Mouse (Mus musculus): ENCODE results near the gene Atp6v0e2.

Atp6v0e2 gene

DNA sequence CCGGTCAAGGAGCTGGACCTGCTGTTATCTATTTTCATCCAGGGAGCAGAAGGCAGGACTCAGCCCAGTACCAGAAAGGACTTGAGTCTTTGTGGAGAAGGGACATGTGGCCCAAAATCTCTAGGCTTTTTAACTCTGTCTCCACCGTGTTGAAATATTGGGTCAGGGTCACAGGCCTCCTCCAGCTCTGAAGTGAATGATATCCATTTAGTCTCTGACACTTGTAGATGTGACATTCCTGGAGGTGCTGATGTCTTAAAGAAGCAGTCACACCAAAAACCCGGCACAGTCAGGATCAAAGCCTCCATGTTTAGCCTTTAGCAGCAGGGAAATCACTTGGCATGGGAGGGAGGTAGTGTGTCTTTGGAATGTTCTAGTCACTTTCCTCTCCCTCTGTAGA is 3.3 kb downstream of the Atp6v0e2 start:
- DNase-seq = no peak

DNA sequence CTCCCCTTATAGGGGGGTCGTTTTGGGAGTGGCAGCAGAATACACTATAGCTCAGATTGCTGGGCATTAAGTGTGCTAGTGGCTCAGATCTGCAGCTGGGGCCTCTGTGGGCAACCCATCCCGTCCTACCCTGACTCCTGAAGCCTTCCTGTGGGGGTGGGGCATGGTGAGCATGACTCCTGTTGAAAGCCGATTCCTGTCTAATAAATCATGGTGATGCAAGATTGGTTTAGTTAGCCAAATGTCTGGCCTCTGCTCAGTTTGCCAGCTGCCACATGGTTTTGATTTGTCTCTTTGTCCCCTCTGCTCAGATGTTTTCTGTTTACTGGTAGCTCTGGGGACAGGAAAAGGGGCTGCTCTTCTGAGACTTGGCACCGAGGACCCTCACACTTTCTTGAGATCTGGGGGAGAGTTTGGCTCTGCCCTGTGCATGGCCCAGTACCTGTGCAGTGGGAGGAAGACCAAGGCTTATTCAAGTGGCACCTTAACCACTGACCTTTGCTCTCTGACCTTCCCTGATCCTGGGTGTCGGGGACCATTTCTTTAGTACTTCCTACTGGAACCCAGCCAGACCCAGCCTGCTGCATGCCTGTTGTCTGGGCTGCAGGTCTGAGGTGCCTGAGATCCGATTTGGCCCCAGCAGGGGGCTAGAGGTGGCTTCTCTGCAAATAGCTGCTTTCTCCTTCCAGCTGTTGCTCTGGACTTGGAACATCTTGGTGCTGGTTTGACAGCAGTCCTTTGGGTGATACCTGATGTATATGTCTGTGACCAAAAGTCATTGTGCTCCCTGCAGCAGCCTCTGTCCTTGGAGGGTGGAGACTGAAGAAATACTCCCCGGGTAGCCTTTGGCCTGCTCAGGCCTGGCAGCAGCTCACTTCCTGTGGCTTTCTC is 4.4 kb downstream of the Atp6v0e2 start:
- DNase-seq = no peak

- DNase-seq = no peak
Observed at GRCm38 (mm10) chr6:48542631-48543030, 5.2 kb downstream of the Atp6v0e2 start.

- DNase-seq = no peak
Observed at GRCm38 (mm10) chr6:48545251-48545650, 7.8 kb downstream of the Atp6v0e2 start.

- peak in 1 of 2 experiments; percentile 40 for DNase-seq
Observed at GRCm38 (mm10) chr6:48546271-48546670, 8.9 kb downstream of the Atp6v0e2 start.

- DNase-seq = no peak
Observed at GRCm38 (mm10) chr6:48546858-48547257, 9.4 kb downstream of the Atp6v0e2 start.

GRCm38 (mm10) chr6:48548314-48548713 is 10.9 kb downstream of the Atp6v0e2 start:
- no peak for DNase-seq

DNA sequence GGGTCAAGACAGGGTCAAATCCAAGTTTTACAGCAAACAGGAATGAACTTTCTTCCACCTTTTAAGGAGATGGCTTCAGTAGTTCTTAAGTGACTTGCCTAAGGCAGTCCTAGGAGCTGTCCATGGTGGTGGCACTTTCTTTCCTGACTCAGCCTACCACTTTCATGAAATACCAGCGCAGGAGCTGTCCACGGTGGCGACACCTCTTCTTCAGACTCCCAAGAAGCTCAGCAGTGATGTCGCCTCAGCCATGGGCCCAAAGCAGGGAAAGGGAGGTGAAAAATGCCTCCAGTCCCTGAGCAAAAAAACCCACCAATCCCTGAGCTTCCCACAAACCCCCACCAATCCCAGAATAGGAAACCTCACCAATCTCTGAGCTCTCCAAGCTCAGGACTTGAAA is 15.5 kb downstream of the Atp6v0e2 start:
- no peak for DNase-seq

DNA sequence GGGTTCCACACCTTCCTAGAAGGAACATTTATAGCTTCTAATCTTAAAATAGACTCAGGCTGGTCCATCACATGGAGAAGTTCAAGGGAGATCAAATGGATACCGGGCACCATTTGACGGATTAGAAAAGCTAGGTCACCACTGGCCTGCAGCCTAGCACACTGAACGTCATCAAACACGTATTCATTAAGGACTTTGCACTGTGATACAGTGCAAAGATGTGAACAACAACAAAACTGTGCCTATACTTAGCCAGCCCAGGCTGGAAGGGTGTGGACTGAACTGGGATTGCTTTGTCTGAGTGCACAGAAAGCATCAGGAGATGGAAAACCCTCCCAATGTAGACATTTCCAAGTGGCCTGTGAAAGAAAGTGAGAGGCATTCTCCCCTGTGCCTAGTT is 16.4 kb downstream of the Atp6v0e2 start:
- DNase-seq = no peak

DNA sequence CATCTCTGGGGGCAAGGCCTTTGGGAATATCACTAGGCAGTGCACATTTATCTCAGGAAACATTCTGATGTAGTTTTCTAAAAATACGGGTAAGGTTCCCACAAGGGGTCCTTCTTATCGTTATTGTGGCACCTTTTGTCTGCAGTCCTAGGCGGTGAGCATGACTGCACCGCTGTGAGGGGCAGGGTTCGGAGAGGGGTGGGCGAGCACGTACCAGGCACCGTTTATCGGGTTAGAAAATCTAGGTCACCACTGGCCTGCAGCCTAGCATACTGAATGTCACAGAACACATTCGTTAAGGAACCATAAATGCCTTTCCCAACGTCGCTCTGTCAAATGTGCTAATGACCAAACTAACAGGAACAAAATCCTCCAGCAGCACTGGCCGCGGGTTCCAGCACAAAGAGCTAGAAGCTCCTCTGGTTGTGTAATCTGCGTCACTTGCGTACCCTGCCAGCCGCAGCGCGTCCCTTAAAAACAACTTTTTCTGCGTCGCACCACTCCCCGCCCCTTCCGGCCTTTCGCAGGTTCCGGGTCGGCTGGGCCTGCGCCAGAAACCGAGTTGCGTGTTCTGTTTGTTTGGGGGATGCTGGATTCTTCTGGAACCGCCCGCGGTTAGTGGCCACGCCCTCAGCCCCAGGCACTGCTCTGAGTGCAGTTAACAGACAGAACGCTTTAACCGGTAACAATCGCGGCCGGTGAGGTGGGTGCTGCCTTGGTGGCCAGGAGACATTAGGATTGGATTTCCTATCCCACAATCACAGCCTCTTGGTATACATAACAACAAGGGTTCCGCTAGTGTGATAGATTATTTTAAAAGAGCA is 17.1 kb downstream of the Atp6v0e2 start, which contains the start of gene Lrrc61:
Gene Lrrc61, plus strand, starts transcription at position 517 of the 824 bp plus-strand sequence.
- peak; percentile 85 to 88 for DNase-seq

GRCm38 (mm10) chr6:48555104-48555890 is 17.9 kb downstream of the Atp6v0e2 start:
- DNase-seq = no peak

- DNase-seq = no peak
Observed at GRCm38 (mm10) chr6:48555956-48556355, 18.5 kb downstream of the Atp6v0e2 start.

GRCm38 (mm10) chr6:48565693-48566310 is 28.4 kb downstream of the Atp6v0e2 start:
- no peak for DNase-seq

DNA sequence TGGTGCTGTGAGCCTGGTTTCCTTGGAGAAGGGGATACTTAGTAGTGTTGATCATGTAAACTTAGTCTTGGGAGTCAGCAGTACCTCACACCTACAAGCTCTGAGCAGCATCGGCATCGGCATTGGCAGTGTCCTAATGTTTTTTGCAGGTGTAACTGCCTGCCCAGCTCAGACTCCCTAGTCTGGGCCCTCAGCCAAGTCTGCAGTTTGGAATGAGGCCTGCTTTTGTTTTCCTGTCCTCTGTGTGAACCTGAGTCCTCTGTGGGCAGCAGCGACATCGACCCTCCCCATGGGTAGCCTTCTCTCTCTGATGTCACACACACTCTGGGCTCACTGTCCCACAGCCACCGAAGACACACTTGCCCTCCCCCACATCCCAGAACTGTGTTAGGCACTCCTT is 28.9 kb downstream of the Atp6v0e2 start:
- no peak for DNase-seq

- no peak for DNase-seq
Observed at GRCm38 (mm10) chr6:48568036-48568984, 30.9 kb downstream of the Atp6v0e2 start.

DNA sequence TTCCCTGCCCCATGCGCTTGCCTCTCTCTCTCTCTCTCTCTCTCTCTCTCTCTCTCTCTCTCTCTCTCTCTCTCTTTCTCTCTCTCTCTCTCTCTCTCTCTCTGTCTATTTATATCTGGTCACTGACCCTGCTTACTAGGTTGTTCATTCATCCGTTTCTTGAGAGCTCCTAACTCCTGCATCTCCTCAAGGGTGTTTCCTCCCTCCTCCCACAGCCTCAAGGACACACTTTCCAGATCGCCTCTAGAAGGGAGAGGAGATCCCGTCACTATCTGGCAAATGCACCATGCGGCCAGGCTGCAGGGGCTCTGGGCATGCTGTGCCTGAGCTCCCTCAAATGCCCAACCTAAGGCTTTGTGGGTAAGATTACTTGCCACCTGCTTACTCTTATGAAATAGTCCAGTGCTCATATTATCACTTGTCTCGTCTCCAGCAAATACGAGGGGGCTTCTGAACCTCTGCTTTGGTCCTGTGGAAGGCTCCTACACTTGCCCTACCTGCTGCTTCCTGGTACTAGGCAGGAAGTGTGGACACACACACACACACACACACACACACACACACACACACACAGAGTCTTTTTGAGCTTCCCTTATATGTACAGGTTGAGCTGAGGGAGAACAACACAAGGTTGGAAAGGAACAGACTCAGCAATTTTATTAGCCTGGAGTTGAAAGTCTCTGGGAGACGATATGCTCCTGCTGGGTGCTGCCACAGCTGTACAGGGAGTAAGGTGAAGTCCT is 31.8 kb downstream of the Atp6v0e2 start:
- no peak for DNase-seq

GRCm38 (mm10) chr6:48572014-48572413 is 34.6 kb downstream of the Atp6v0e2 start:
- DNase-seq = no peak

- DNase-seq = no peak
Observed at GRCm38 (mm10) chr6:48572572-48573061, 35.2 kb downstream of the Atp6v0e2 start, which contains the start of gene Rarres2. TSS of gene Rarres2 (minus strand) at chr6:48572789.

GRCm38 (mm10) chr6:48573280-48573679 is 35.9 kb downstream of the Atp6v0e2 start:
- no peak for DNase-seq

DNA sequence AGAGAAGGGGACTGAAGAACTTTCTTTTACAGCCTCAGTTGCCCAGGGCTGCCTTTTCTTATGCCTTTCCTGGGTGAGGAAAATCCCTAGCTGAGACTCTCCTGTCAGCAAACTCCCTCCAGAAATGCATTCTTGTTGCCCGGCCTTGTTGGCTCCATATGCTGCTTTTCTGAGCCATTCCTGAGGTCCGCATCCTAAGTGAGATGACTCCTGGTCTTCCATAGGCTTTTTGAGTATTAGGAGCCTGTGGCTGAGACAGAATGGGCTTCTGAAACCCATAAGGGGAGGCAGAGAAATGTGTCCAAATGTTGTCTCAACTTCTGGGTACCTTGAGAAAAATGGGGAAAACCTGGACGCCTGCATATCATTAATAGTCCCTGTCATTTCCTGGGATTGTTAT is 36.6 kb downstream of the Atp6v0e2 start:
- DNase-seq = no peak
